Mouse (Mus musculus) adrenal gland, postnatal 10 days (tissue): Measurements from ENCODE around the gene Gm10770. TPM values are rescaled to one million over a fixed set of nuclear protein-coding genes. Genes with fewer than 3 reads are reported as not detected.
"Not testable (repeated sequence)": the region's sequence is repeated elsewhere in the genome, so short reads cannot be mapped to it uniquely, and the experiment has no call there.

Experiments used
- DNase-seq: peaks from one replicate; pipeline ENCODE4 v3.0.0; 2021; ENCODE audit warnings: mixed read lengths
- long read RNA-seq, 2 experiments: library from polyadenylated mRNA; stranded (forward); transcript quantifications; one replicate each; pipeline ENCODE4 v2.0.0; 2021
- total RNA-seq, 2 experiments: library from RNA; stranded (reverse); gene quantifications; 2 replicates each; pipeline ENCODE4 v1.2.3; 2021

Gm10770 gene
- total RNA-seq: not detected
- long read RNA-seq, experiment 1: 0 reads
- long read RNA-seq, experiment 2: 0 reads

- DNase-seq: not testable (repeated sequence)
Measured at GRCm38 (mm10) chr2:150179579-150179978, at the start of gene Gm10770. Gene Gm10770, minus strand, starts transcription at chr2:150179679.

- DNase-seq: not testable (repeated sequence)
Measured at GRCm38 (mm10) chr2:150223263-150223662, 43.8 kb upstream of the Gm10770 start.

DNA sequence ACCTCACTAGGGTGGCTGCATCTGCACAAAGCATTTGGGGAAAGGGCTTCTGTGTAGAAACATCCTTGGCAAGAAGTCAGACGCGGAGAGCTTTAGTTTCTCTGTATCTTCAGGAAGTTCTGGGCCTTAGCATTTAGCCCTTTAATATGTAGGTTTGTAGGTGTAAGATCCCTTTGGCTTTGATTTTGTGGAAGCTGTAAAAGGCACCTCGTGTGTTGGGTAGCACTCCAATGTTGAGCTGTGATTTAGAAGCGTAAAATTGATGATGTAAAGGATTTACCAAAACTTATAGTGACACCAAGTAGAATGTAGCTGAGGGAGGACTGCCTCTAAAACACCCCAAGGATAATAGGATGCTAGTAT is 38.9 kb upstream of the Gm10770 start:
- DNase-seq: not testable (repeated sequence)

GRCm38 (mm10) chr2:150217600-150218362 is 38.3 kb upstream of the Gm10770 start, which contains the start of gene Zfp937:
Gene Zfp937, plus strand, starts transcription at chr2:150218073.
- peak; percentile 81 for DNase-seq

DNA sequence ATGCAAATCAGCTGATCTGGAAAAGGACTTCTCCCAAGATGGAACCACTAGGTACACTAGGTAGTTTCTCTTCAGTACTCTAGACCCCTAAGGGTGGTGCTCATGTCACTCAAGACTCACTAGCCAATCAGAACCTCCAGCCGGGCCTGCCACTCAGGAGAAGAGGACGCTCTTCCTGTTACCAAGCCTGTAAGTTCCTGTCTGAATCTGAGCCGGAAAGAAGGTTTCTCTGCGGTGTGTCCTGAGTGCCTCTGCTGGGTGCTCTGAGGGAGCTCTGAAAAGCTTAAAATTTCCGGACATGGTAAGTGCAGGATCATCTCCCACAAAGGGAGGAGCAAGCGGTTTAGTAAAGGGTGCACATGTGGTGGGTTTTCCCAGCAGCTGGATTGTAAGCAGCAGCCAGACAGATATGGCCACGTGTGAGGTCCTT is 2.1 kb upstream of the Gm10770 start, which contains the start of gene Gm14139:
TSS of gene Gm14139 (plus strand) at position 186 of the 430 bp plus-strand sequence.
- DNase-seq: not testable (repeated sequence)

DNA sequence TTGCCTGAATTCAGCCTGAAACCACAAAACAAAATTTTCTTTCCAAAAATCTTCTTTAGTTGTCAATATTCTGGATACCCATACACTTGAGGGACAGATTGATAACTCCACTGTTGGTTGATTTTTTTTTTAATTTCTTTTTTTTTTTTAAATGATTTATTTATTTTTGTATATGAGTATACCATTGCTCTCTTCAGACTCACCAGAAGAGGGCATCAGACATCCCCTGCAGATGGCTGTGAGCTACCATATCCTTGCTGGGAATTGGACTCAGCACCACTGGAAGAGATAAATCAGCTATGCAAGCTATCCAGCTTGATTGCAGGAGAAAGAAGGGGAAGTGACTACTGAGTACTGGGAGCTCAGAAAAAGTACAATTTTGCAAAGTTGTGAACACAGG is 1.6 kb upstream of the Gm10770 start:
- DNase-seq: not testable (repeated sequence)

DNA sequence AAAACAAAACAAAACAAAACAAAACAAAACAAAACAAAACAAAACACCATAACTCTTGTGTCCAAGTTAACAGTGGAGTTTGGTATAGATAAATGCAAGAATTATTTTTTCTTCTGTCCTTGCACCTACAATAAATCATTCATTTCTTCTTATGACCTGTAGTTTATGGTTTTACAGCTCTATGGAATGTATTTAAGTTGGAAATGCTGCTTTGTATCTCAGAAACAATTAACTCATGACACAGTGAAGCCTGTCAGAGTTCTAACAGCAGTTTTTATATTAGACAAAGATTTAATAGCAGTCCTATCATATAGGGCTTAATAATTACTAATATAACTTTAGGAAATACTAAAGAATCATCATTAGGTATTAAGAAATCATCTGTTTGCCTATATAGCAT is 5.6 kb downstream of the Gm10770 start:
- DNase-seq: no peak

DNA sequence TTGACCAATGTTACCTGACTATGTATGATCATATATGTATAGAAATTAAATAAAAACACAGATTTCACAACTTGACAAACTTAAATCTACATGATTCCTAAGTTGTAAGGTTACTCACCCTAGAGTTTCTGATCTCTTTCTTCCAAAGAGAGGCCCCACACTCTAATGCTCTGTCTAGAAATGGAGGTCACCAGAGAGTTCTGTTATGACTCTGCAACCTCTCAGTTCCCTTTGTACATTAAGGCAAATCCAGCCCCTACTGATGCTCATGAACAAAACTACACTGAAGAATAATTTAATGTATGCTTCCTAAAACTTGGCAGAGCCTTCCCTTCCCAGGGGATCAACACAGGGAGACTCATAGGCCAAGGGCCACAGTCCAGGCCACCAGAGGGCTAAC is 12.8 kb downstream of the Gm10770 start:
- DNase-seq: no peak

GRCm38 (mm10) chr2:150136435-150136897 is 43.0 kb downstream of the Gm10770 start, which contains the start of gene Zfp120:
Gene Zfp120, minus strand, starts transcription at chr2:150136708.
- DNase-seq: peak; percentile 84

- DNase-seq: no peak
Measured at GRCm38 (mm10) chr2:150132773-150133172, 46.7 kb downstream of the Gm10770 start.

GRCm38 (mm10) chr2:150132002-150132401 is 47.5 kb downstream of the Gm10770 start:
- not testable (repeated sequence) for DNase-seq

Other genes starting within 250 kb of the Gm10770 start
- gene Zfp120, start 43.0 kb downstream of the Gm10770 start, total RNA-seq: 1 to 10 TPM; 6.7 to 9.2 TPM
- gene Gm14139, start 2.1 kb upstream of the Gm10770 start, total RNA-seq: under 1 TPM; 0.33 to 0.67 TPM
- gene Zfp937, start 38.4 kb upstream of the Gm10770 start, total RNA-seq: 1 to 10 TPM; 5.2 to 8.2 TPM
- gene Gm21994, start 75.9 kb upstream of the Gm10770 start, total RNA-seq: 1 to 10 TPM; 5.6 to 7.7 TPM
- gene Gm14124, start 77.8 kb upstream of the Gm10770 start, total RNA-seq: under 1 TPM; 0.18 to 0.33 TPM
- 1 to 10 TPM; 2.0 to 3.5 TPM for gene Gm10130, start 144.0 kb upstream of the Gm10770 start, total RNA-seq
- gene 3300002I08Rik, start 183.1 kb upstream of the Gm10770 start, total RNA-seq: 1 to 10 TPM; 3.4 to 6.6 TPM